Mouse (Mus musculus) CH12.LX (cell line): Measurements from ENCODE around the gene Fgd1. TPM values are rescaled to one million over a fixed set of nuclear protein-coding genes. Genes with fewer than 3 reads are reported as not detected.

Experiments used
- DNase-seq: peaks from one replicate; pipeline ENCODE4 v3.0.0-alpha.2; 2013; ENCODE audit errors: extremely low read depth
- H3K27ac ChIP-seq: 2 replicates; pipeline ENCODE4 v1.5.1; 2012; ENCODE audit warnings: low read depth, mild to moderate bottlenecking, control low read depth, moderate library complexity; ENCODE audit not compliant: insufficient read depth
- H3K27me3 ChIP-seq: replicated peaks from 2 replicates; pipeline ENCODE3; 2012; ENCODE audit warnings: inconsistent platforms
- H3K36me3 ChIP-seq, 2 experiments: replicated peaks in 1 of 2; 2 replicates each; pipeline versions ENCODE3 to v1.6.1; 2012; ENCODE audit warnings: inconsistent platforms in 1 of 2, low read length in 1 of 2, mild to moderate bottlenecking in 1 of 2, mixed read lengths in 1 of 2, moderate library complexity in 1 of 2; ENCODE audit not compliant: control insufficient read depth in 1 of 2, insufficient read depth in 1 of 2
- H3K4me1 ChIP-seq, 2 experiments: 2 replicates each; pipeline ENCODE4 v1.6.1; 2012; ENCODE audit warnings: inconsistent platforms in 1 of 2, moderate library complexity in 1 of 2; ENCODE audit not compliant: insufficient read depth in 2 of 2, control insufficient read depth in 1 of 2
- H3K4me2 ChIP-seq: 2 replicates; pipeline ENCODE4 v1.6.1; 2012; ENCODE audit warnings: low read depth, mild to moderate bottlenecking, control low read depth; ENCODE audit not compliant: poor library complexity, insufficient read depth, severe bottlenecking
- H3K4me3 ChIP-seq, 3 experiments: fragments of 150-350 bp in 1 of 3; sonication (generic) in 1 of 3; replicated peaks in 1 of 3; 2 replicates each; pipeline versions ENCODE3 to v1.5.1; 2011 to 2012; ENCODE audit warnings: low read depth in 2 of 3, low read length in 2 of 3, mild to moderate bottlenecking in 2 of 3, moderate library complexity in 2 of 3, control low read depth in 1 of 3, improper control_type of control experiment in 1 of 3, inconsistent platforms in 1 of 3, mixed read lengths in 1 of 3; ENCODE audit not compliant: poor library complexity in 1 of 3
- H3K79me2 ChIP-seq: replicated peaks from 2 replicates; pipeline ENCODE4 v1.6.1; 2012; ENCODE audit warnings: mild to moderate bottlenecking, moderate library complexity; ENCODE audit not compliant: control insufficient read depth, poor library complexity, insufficient read depth, severe bottlenecking; ENCODE audit errors: extremely low read depth
- H3K9ac ChIP-seq: 2 replicates; pipeline ENCODE4 v1.6.1; 2012; ENCODE audit warnings: low read depth, mild to moderate bottlenecking, control low read depth, moderate library complexity; ENCODE audit not compliant: insufficient read depth
- H3K9me3 ChIP-seq: replicated peaks from 2 replicates; pipeline ENCODE3; 2012; ENCODE audit warnings: low read length, inconsistent platforms, mixed read lengths
- ELF1 ChIP-seq: IDR thresholded peaks from 2 replicates; pipeline ENCODE4 v1.6.1; 2014; ENCODE audit warnings: low read depth, mild to moderate bottlenecking, inconsistent platforms, low read length, improper control_type of control experiment
- GABPA ChIP-seq: IDR thresholded peaks from 2 replicates; pipeline ENCODE4 v1.6.1; 2012; ENCODE audit warnings: low read depth, low read length, improper control_type of control experiment, inconsistent platforms; ENCODE audit not compliant: insufficient replicate concordance
- JUN ChIP-seq: IDR thresholded peaks from 2 replicates; pipeline ENCODE4 v1.6.1; 2011; ENCODE audit warnings: low read depth, mild to moderate bottlenecking, low read length, improper control_type of control experiment, moderate library complexity; ENCODE audit not compliant: insufficient read depth
- MEF2A ChIP-seq: IDR thresholded peaks from 2 replicates; pipeline ENCODE4 v1.6.1; 2014; ENCODE audit warnings: low read depth, mild to moderate bottlenecking, inconsistent platforms, low read length, improper control_type of control experiment, borderline replicate concordance
- MYC ChIP-seq: IDR thresholded peaks from 2 replicates; pipeline ENCODE4 v1.6.1; 2011; ENCODE audit warnings: low read depth, mild to moderate bottlenecking, improper control_type of control experiment, low read length
- NRF1 ChIP-seq: IDR thresholded peaks from 2 replicates; pipeline ENCODE4 v1.6.1; 2014; ENCODE audit warnings: low read depth, mild to moderate bottlenecking, inconsistent platforms, low read length, improper control_type of control experiment, moderate library complexity
- POLR2AphosphoS2 ChIP-seq: IDR thresholded peaks from 2 replicates; pipeline ENCODE4 v1.6.1; 2011; ENCODE audit warnings: low read depth, low read length, improper control_type of control experiment
- RAD21 ChIP-seq: IDR thresholded peaks from 2 replicates; pipeline ENCODE4 v1.6.1; 2011; ENCODE audit warnings: low read depth, mild to moderate bottlenecking, low read length, improper control_type of control experiment, moderate library complexity
- SIN3A ChIP-seq: IDR thresholded peaks from 2 replicates; pipeline ENCODE4 v1.6.1; 2012; ENCODE audit warnings: low read length, improper control_type of control experiment, inconsistent platforms
- SMC3 ChIP-seq: IDR thresholded peaks from 2 replicates; pipeline ENCODE4 v1.6.1; 2011; ENCODE audit warnings: low read depth, low read length, improper control_type of control experiment
- TBP ChIP-seq: conservative IDR thresholded peaks from 2 replicates; pipeline ENCODE4 v1.6.1; 2011; ENCODE audit warnings: low read depth, low read length, improper control_type of control experiment
- TCF12 ChIP-seq: IDR thresholded peaks from 2 replicates; pipeline ENCODE4 v1.6.1; 2014; ENCODE audit warnings: low read depth, mild to moderate bottlenecking, inconsistent platforms, low read length, improper control_type of control experiment
- USF1 ChIP-seq: IDR thresholded peaks from 2 replicates; pipeline ENCODE4 v1.6.1; 2014; ENCODE audit warnings: low read depth, mild to moderate bottlenecking, inconsistent platforms, low read length, improper control_type of control experiment
- USF2 ChIP-seq: conservative IDR thresholded peaks from 2 replicates; pipeline ENCODE4 v1.6.1; 2011; ENCODE audit warnings: low read depth, low read length, improper control_type of control experiment
- ZC3H11A ChIP-seq: IDR thresholded peaks from 2 replicates; pipeline ENCODE4 v1.6.1; 2012; ENCODE audit warnings: low read depth, mild to moderate bottlenecking, inconsistent platforms, low read length, improper control_type of control experiment
- dilution Hi-C: fragments of 300-500 bp; cut with MboI; formaldehyde crosslinking; loops from 2 replicates; pipeline ENCODE4 v1.14.3; 2020; ENCODE audit warnings: low sequenced_read_pairs; ENCODE audit not compliant: extremely low pct_unique_long_range_greater_than_20kb, extremely low pct_ligation_motif_present
- in situ Hi-C: fragments of 300-500 bp; cut with MboI; formaldehyde crosslinking; loops from 3 replicates; pipeline ENCODE4 v1.14.3; 2019; ENCODE audit warnings: low sequenced_read_pairs, low pct_ligation_motif_present, low pct_unique_long_range_greater_than_20kb, mixed read lengths
- polyA plus RNA-seq: library from polyadenylated mRNA; unstranded; fragments of >175 nt; gene quantifications from 2 replicates; pipeline ENCODE4 v1.2.1, GENCODE M21; 2012; ENCODE audit warnings: low read depth; ENCODE audit not compliant: insufficient read length
- total RNA-seq, 2 experiments: library from RNA; depleted of rRNA; stranded (reverse); fragments of 300-350 nt in 1 of 2; fragments of >200 nt in 1 of 2; gene quantifications; 2 replicates each; pipeline ENCODE4 v1.2.3; 2012 to 2014

The Fgd1 gene
- total and polyA plus RNA-seq, 3 experiments, result 0.68 to 2.2 (median 2.2) TPM

DNA sequence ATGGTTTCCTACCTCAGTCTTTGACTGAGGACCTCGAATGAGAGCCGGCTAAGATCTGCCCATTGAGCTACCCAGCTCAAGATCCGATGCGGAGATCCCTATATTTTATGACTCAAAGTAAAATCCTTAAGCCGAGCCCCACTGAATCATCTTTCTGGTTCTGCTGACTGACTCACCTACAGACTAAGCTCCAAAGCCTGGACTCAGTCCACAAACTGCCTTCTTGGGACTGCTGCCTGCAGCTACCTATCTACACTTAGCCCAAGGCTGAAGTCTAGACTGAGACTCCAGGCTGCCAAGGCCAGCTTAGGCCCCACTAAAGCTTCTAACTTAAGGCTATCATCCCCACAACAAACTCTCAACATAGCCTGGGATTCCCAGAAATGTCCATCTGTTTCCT, 30.1 kb downstream of the Fgd1 start:
- dilution Hi-C loops, result no loop called here
- H3K4me2 ChIP-seq, result no peak overlapping the region
- H3K27me3 ChIP-seq, result no peaks in the 10 kb centered on the region
- H3K36me3 ChIP-seq, result peaks cover 2 to 10% of the 10 kb centered on the region in 2 experiments
- H3K4me3 ChIP-seq, result no peak overlapping the region
- H3K27ac ChIP-seq, result no peak overlapping the region
- H3K4me1 ChIP-seq, result no peaks in the 10 kb centered on the region
- no peak for DNase-seq
- H3K79me2 ChIP-seq, result no peaks in the 10 kb centered on the region
- no peak overlapping the region for H3K9ac ChIP-seq
- no peak for TF ChIP-seq POLR2AphosphoS2
- TF ChIP-seq JUN, result no peak
- no peak for TF ChIP-seq SIN3A
- no peak for TF ChIP-seq MYC
- no peak for TF ChIP-seq USF1
- no peak for TF ChIP-seq ELF1
- TF ChIP-seq TBP, result no peak
- no peak for TF ChIP-seq TCF12
- TF ChIP-seq SMC3, result no peak
- no peak for TF ChIP-seq GABPA
- no peak for TF ChIP-seq RAD21
- TF ChIP-seq MEF2A, result no peak
- in situ Hi-C loops, result no loop called here
- H3K9me3 ChIP-seq, result no peaks in the 10 kb centered on the region

DNA sequence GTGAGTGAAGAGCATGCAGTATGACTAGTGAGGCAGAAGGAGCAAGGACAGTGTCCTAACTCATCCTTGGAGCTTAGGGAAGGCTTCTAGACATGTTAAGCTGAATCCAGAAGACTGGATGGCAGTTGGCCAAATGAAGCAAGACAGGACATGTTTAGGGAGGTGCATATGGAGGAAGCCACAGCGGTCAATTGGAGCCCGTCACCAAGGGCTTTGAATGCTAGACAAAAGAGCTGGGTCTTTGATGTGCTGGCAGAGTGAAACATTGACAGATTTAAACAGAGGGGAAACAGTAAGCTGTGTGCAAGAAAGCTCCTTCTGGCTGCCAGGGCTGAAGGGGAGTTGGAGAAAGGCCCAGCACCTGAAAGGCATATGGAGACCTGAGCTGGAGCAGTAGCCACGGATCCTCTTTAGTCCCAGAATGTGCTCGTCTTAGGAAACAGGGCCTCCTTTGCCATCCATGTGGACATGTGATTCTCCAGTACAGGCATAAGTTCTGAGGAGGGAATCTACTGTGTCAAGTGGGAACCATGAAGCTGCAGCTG, 31.1 kb downstream of the Fgd1 start:
- dilution Hi-C loops, result no loop called here
- Histone ChIP-seq H3K4me1 (no peaks in the 10 kb centered on the region), H3K9ac (no peak overlapping the region), H3K79me2 (no peaks in the 10 kb centered on the region), H3K4me3 (no peak overlapping the region), H3K4me2 (no peak overlapping the region), H3K36me3 (peaks cover 2 to 10% of the 10 kb centered on the region in 2 experiments), H3K27ac (no peak overlapping the region), H3K27me3 (no peaks in the 10 kb centered on the region), H3K9me3 (no peaks in the 10 kb centered on the region)
- TF ChIP-seq NRF1 (no peak), GABPA (no peak), ZC3H11A (no peak), USF2 (no peak)
- no peak for DNase-seq
- in situ Hi-C loops, result no loop called here
